Comparison of ENCODE assay signal across 10 mouse cellular contexts in the genomic region with DNA sequence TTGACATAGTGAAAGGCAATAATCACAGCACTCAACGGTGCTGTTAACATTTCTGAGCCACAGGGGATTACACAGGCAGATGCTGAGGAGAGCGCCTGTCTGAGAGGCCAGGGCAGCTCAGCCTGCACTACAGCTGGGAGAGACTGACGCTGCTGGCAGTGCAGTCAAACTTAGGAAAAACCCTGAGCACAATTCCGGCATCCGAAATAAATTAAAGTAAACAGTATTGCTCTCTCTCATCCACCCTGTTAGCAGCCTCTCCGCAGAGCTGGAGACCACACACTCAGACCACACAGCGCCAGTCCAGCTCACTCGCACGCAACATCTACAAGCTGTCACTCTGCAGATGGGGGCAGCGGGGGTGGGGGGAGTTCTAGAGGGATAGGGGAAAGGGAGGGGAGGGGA. TPM values are rescaled to one million over a fixed set of nuclear protein-coding genes. Genes with fewer than 3 reads are reported as not detected.
DNase-seq lines count a peak whose midpoint lies in the region; ATAC-seq lines count a peak whose summit lies in the region.
"Had no signal": no experiment of that assay in that cellular context is flagged by ENCODE, and none has a peak within 500 bp of the region (broad histone marks: within the 10 kb centered on the region; RNA-seq: fewer than 3 reads in every experiment).

No protein-coding gene starts in this region.

- intact Hi-C loops in heart, postnatal 14 days (cut with DNase I) = no loop called here

- ATAC-seq in heart, embryonic 15.5 days (replicated peaks; ENCODE audit: insufficient number of reproducible peaks, insufficient read depth, low FRiP score, low read depth) = no peak
- ATAC-seq in hindbrain, embryonic 11.5 days (ENCODE audit: low FRiP score) = peak; percentile 69
- peak; percentile 67 for ATAC-seq in midbrain, embryonic 15.5 days (replicated peaks)
- no peak for ATAC-seq in megakaryocyte-erythroid progenitor cell, adult 5-6 weeks (replicated peaks; ENCODE audit: low FRiP score, low TSS enrichment, poor library complexity, severe bottlenecking)

- no peaks in the 10 kb centered on the region for H3K9me3 ChIP-seq in heart, embryonic 15.5 days (replicated peaks)
- no peaks in the 10 kb centered on the region for H3K9me3 ChIP-seq in hindbrain, embryonic 11.5 days (ENCODE audit: control insufficient read depth, low read length)
- H3K9me3 ChIP-seq in midbrain, embryonic 15.5 days = no peaks in the 10 kb centered on the region

- H3K27me3 ChIP-seq in heart, embryonic 15.5 days = no peaks in the 10 kb centered on the region
- H3K27me3 ChIP-seq in hindbrain, embryonic 11.5 days (ENCODE audit: control insufficient read depth, insufficient read depth, low read length) = no peaks in the 10 kb centered on the region
- no peaks in the 10 kb centered on the region for H3K27me3 ChIP-seq in midbrain, embryonic 15.5 days (replicated peaks)

- no peaks in the 10 kb centered on the region for H3K36me3 ChIP-seq in heart, embryonic 15.5 days
- H3K36me3 ChIP-seq in hindbrain, embryonic 11.5 days (ENCODE audit: control insufficient read depth, insufficient read depth, low read length) = no peaks in the 10 kb centered on the region
- H3K36me3 ChIP-seq in midbrain, embryonic 15.5 days (replicated peaks) = no peaks in the 10 kb centered on the region

- peak overlapping the region; percentile 33 for H3K4me2 ChIP-seq in heart, embryonic 15.5 days
- H3K4me2 ChIP-seq in hindbrain, embryonic 11.5 days (replicated peaks; ENCODE audit: low read depth, low read length) = peak overlapping the region; percentile 32; the same call in 1 of the 2 replicates
- H3K4me2 ChIP-seq in midbrain, embryonic 15.5 days = peak overlapping the region; percentile 32

- peaks cover 17% of the 10 kb centered on the region for H3K4me1 ChIP-seq in heart, embryonic 15.5 days (replicated peaks)
- H3K4me1 ChIP-seq in hindbrain, embryonic 11.5 days (replicated peaks; ENCODE audit: control insufficient read depth, insufficient read depth, low read length) = no peaks in the 10 kb centered on the region; the same call in 1 of the 2 replicates
- H3K4me1 ChIP-seq in midbrain, embryonic 15.5 days = peaks cover 9% of the 10 kb centered on the region

- no peak overlapping the region for H3K4me3 ChIP-seq in heart, embryonic 15.5 days
- H3K4me3 ChIP-seq in hindbrain, embryonic 11.5 days (ENCODE audit: low read depth, low read length) = no peak overlapping the region
- no peak overlapping the region for H3K4me3 ChIP-seq in midbrain, embryonic 15.5 days

- no peak for DNase-seq in heart, postnatal 14 days
- peak; percentile 76 for DNase-seq in embryo, embryonic 10.5 days (ENCODE audit: low spot score)
- peak; percentile 59 for DNase-seq in hindbrain, embryonic 11.5 days (ENCODE audit: low spot score)
- DNase-seq in layer of hippocampus, postnatal 25 days (ENCODE audit: extremely low spot score in 1 of 2, low spot score in 1 of 2) = no peak
- no peak for DNase-seq in ovary, postnatal 36 days (ENCODE audit: low spot score)
- DNase-seq: cerebellum, adult 11-12 months had no signal

- no peak overlapping the region for H3K9ac ChIP-seq in heart, embryonic 15.5 days
- no peak overlapping the region for H3K9ac ChIP-seq in hindbrain, embryonic 11.5 days (ENCODE audit: low read depth, low read length)
- H3K9ac ChIP-seq in midbrain, embryonic 15.5 days = peak overlapping the region; percentile 27; the same call in 1 of the 2 replicates

- WGBS in heart, embryonic 15.5 days = 23% methylated on average over 10 of the region's 10 CpGs
- 14% methylated on average over 10 of the region's 10 CpGs for WGBS in hindbrain, embryonic 11.5 days
- WGBS in midbrain, embryonic 15.5 days = 7% methylated on average over 10 of the region's 10 CpGs

- H3K27ac ChIP-seq in heart, embryonic 15.5 days = no peak overlapping the region
- H3K27ac ChIP-seq in hindbrain, embryonic 11.5 days (ENCODE audit: low read depth, low read length) = no peak overlapping the region
- no peak overlapping the region for H3K27ac ChIP-seq in midbrain, embryonic 15.5 days

RNA-seq across cellular contexts. Expression of a gene that starts 7.4 kb away (rescaled TPM):
- 18.6 and 20.1 TPM in 2 replicates for polyA plus RNA-seq in heart, embryonic 15.5 days (2015; fragmentation: Nextera tagmentation; extraction: Ambion mirVana)
- 10 to 100 TPM; 16.4 to 17.3 TPM for total RNA-seq in heart, postnatal 14 days (2021)
- 41.2 and 45.8 TPM in 2 replicates for polyA plus RNA-seq in hindbrain, embryonic 11.5 days (2014; fragmentation: Nextera tagmentation; extraction: Ambion mirVana)
- polyA plus RNA-seq in midbrain, embryonic 15.5 days (2015; fragmentation: Nextera tagmentation; extraction: Ambion mirVana) = 54.1 and 59.3 TPM in 2 replicates
- total RNA-seq in megakaryocyte-erythroid progenitor cell, adult 5-6 weeks (2014; fragmentation: Nextera tagmentation) = 28.3 and 40.8 TPM in 2 replicates
- total RNA-seq in megakaryocyte-erythroid progenitor cell, adult 5-6 weeks (2017) = 24.5 and 49.4 TPM in 2 replicates
- 10 to 100 TPM; 39.3 to 46.3 TPM for total RNA-seq in layer of hippocampus, postnatal 25 days (2021)

RNA-seq across cellular contexts. Expression of a gene that starts 7.5 kb away (rescaled TPM):
- 0.06 and 0.10 TPM in 2 replicates for polyA plus RNA-seq in heart, embryonic 15.5 days (2015; fragmentation: Nextera tagmentation; extraction: Ambion mirVana)
- total RNA-seq in heart, postnatal 14 days (2021) = not detected
- not detected in 2 replicates for polyA plus RNA-seq in hindbrain, embryonic 11.5 days (2014; fragmentation: Nextera tagmentation; extraction: Ambion mirVana)
- 0.09 TPM in 1 of 2 replicates, not detected in the other for polyA plus RNA-seq in midbrain, embryonic 15.5 days (2015; fragmentation: Nextera tagmentation; extraction: Ambion mirVana)
- not detected in 2 replicates for total RNA-seq in megakaryocyte-erythroid progenitor cell, adult 5-6 weeks (2014; fragmentation: Nextera tagmentation)
- total RNA-seq in megakaryocyte-erythroid progenitor cell, adult 5-6 weeks (2017) = 0.30 TPM in 1 of 2 replicates, not detected in the other
- under 1 TPM in 1 of 2 experiments, not detected in 1; 0.21 TPM for total RNA-seq in layer of hippocampus, postnatal 25 days (2021)
- polyA plus RNA-seq: large intestine, adult 2 months had no signal

RNA-seq across cellular contexts. Expression of a gene that starts 18.9 kb away (rescaled TPM):
- polyA plus RNA-seq in heart, embryonic 15.5 days (2015; fragmentation: Nextera tagmentation; extraction: Ambion mirVana) = not detected in 2 replicates
- under 1 TPM in 1 of 2 experiments, not detected in 1; 0.20 TPM for total RNA-seq in heart, postnatal 14 days (2021)
- polyA plus RNA-seq in hindbrain, embryonic 11.5 days (2014; fragmentation: Nextera tagmentation; extraction: Ambion mirVana) = 0.25 TPM in 1 of 2 replicates, not detected in the other
- polyA plus RNA-seq in midbrain, embryonic 15.5 days (2015; fragmentation: Nextera tagmentation; extraction: Ambion mirVana) = not detected in 2 replicates
- 1.1 and 2.0 TPM in 2 replicates for total RNA-seq in megakaryocyte-erythroid progenitor cell, adult 5-6 weeks (2014; fragmentation: Nextera tagmentation)
- total RNA-seq in megakaryocyte-erythroid progenitor cell, adult 5-6 weeks (2017) = 1.4 TPM in 1 of 2 replicates, not detected in the other
- under 1 TPM in 1 of 2 experiments, not detected in 1; 0.82 TPM for total RNA-seq in layer of hippocampus, postnatal 25 days (2021)

Comparison
In these comparisons a context has a peak if more than half of its experiments do, and no peak if none do; other contexts are left out.
1. ATAC-seq: peak in hindbrain, embryonic 11.5 days (single experiment) and midbrain, embryonic 15.5 days (single experiment); none in heart, embryonic 15.5 days (single experiment) and megakaryocyte-erythroid progenitor cell, adult 5-6 weeks (single experiment).
2. DNase-seq: peak in embryo, embryonic 10.5 days (single experiment) and hindbrain, embryonic 11.5 days (single experiment); none in heart, postnatal 14 days (0 of 2), layer of hippocampus, postnatal 25 days (0 of 2) and ovary, postnatal 36 days (single experiment).
3. Peak in every context shown above with its lines, with median percentiles within 50 percentile points of each other: H3K4me2 ChIP-seq.